Mouse (Mus musculus): ENCODE results near the gene Atp6v1b1. TPM values are rescaled to one million over a fixed set of nuclear protein-coding genes. Genes with fewer than 3 reads are reported as not detected.
"Not testable (repeated sequence)": the region's sequence is repeated elsewhere in the genome, so short reads cannot be mapped to it uniquely, and the experiment has no call there.

The Atp6v1b1 gene
- polyA plus RNA-seq, 1 experiment from 2014 or later = 15.8 TPM

GRCm38 (mm10) chr6:83774126-83774525 is 31.3 kb downstream of the Atp6v1b1 start:
- Histone ChIP-seq H3K9me3 (ENCODE audit: low read length) (no peaks in the 10 kb centered on the region), H3K4me2 (replicated peaks; ENCODE audit: low read depth, low read length) (peak overlapping the region; percentile 72), H3K27me3 (ENCODE audit: insufficient read depth, low read length) (no peaks in the 10 kb centered on the region), H3K9ac (replicated peaks; ENCODE audit: low read length) (peak overlapping the region; percentile 4), H3K4me3 (ENCODE audit: low read length) (peak overlapping the region; percentile 73; the same call in 1 of the 2 replicates), H3K4me1 (ENCODE audit: insufficient read depth, low read length) (peaks cover 11% of the 10 kb centered on the region), H3K36me3 (ENCODE audit: insufficient read depth, low read length) (peaks cover 25% of the 10 kb centered on the region), H3K27ac (ENCODE audit: low read length) (no peak overlapping the region)
- WGBS = 42% methylated on average over 8 of the region's 9 CpGs
- no peak for ATAC-seq (ENCODE audit: low FRiP score, low TSS enrichment)

- H3K4me1 ChIP-seq (ENCODE audit: insufficient read depth, low read length) = peaks cover 11% of the 10 kb centered on the region
- peaks cover 20% of the 10 kb centered on the region for H3K36me3 ChIP-seq (ENCODE audit: insufficient read depth, low read length)
- H3K27me3 ChIP-seq (ENCODE audit: insufficient read depth, low read length) = no peaks in the 10 kb centered on the region
- H3K27ac ChIP-seq (ENCODE audit: low read length) = peak overlapping the region; percentile 87
- WGBS = under 1% methylated on average over 14 of the region's 14 CpGs
- H3K9ac ChIP-seq (replicated peaks; ENCODE audit: low read length) = peak overlapping the region; percentile 90
- peak overlapping the region; percentile 73 for H3K4me3 ChIP-seq (ENCODE audit: low read length)
- ATAC-seq (ENCODE audit: low FRiP score, low TSS enrichment) = peak; percentile 50
- H3K9me3 ChIP-seq (ENCODE audit: low read length) = no peaks in the 10 kb centered on the region
- H3K4me2 ChIP-seq (replicated peaks; ENCODE audit: low read depth, low read length) = peak overlapping the region; percentile 72
These were observed 32.2 kb downstream of the Atp6v1b1 start for GRCm38 (mm10) chr6:83774781-83775563.

GRCm38 (mm10) chr6:83775638-83776293 is 33.0 kb downstream of the Atp6v1b1 start, which contains the start of gene Tex261:
TSS of gene Tex261 (minus strand) at chr6:83775813.
- Histone ChIP-seq H3K27ac (ENCODE audit: low read length) (peak within 1 kb of the TSS; percentile 87), H3K4me3 (ENCODE audit: low read length) (peak within 1 kb of the TSS; percentile 73), H3K36me3 (ENCODE audit: insufficient read depth, low read length) (peaks cover 17% of the 10 kb centered on the region), H3K4me2 (replicated peaks; ENCODE audit: low read depth, low read length) (peak within 1 kb of the TSS; percentile 72), H3K27me3 (ENCODE audit: insufficient read depth, low read length) (no peaks in the 10 kb centered on the region), H3K4me1 (ENCODE audit: insufficient read depth, low read length) (peaks cover 11% of the 10 kb centered on the region), H3K9ac (replicated peaks; ENCODE audit: low read length) (peak within 1 kb of the TSS; percentile 90), H3K9me3 (ENCODE audit: low read length) (no peaks in the 10 kb centered on the region)
- peak; percentile 97 for ATAC-seq (ENCODE audit: low FRiP score, low TSS enrichment)
- WGBS = 0% methylated on average over 45 of the region's 45 CpGs

- Histone ChIP-seq H3K27me3 (ENCODE audit: insufficient read depth, low read length) (no peaks in the 10 kb centered on the region), H3K27ac (ENCODE audit: low read length) (no peak overlapping the region), H3K36me3 (ENCODE audit: insufficient read depth, low read length) (no peaks in the 10 kb centered on the region; the same call in 1 of the 2 replicates), H3K4me3 (ENCODE audit: low read length) (no peak overlapping the region), H3K9ac (replicated peaks; ENCODE audit: low read length) (no peak overlapping the region), H3K9me3 (ENCODE audit: low read length) (no peaks in the 10 kb centered on the region), H3K4me2 (replicated peaks; ENCODE audit: low read depth, low read length) (no peak overlapping the region), H3K4me1 (ENCODE audit: insufficient read depth, low read length) (peaks cover 11% of the 10 kb centered on the region)
- WGBS = 70% methylated on average over 7 of the region's 7 CpGs
- no peak for ATAC-seq (ENCODE audit: low FRiP score, low TSS enrichment)
These were observed 35.5 kb downstream of the Atp6v1b1 start for GRCm38 (mm10) chr6:83778306-83778705.

- no peak overlapping the region for H3K4me3 ChIP-seq (ENCODE audit: low read length)
- no peak overlapping the region for H3K9ac ChIP-seq (replicated peaks; ENCODE audit: low read length)
- 7% methylated on average over 5 of the region's 5 CpGs for whole genome bisulfite sequencing
- H3K36me3 ChIP-seq (ENCODE audit: insufficient read depth, low read length) = no peaks in the 10 kb centered on the region
- ATAC-seq (ENCODE audit: low FRiP score, low TSS enrichment) = no peak
- H3K9me3 ChIP-seq (ENCODE audit: low read length) = no peaks in the 10 kb centered on the region
- H3K27me3 ChIP-seq (ENCODE audit: insufficient read depth, low read length) = no peaks in the 10 kb centered on the region
- no peak overlapping the region for H3K27ac ChIP-seq (ENCODE audit: low read length)
- peaks cover 8% of the 10 kb centered on the region for H3K4me1 ChIP-seq (ENCODE audit: insufficient read depth, low read length)
- no peak overlapping the region for H3K4me2 ChIP-seq (replicated peaks; ENCODE audit: low read depth, low read length)
These were observed 36.2 kb downstream of the Atp6v1b1 start for GRCm38 (mm10) chr6:83779026-83779425.

- WGBS = 73% methylated on average over 3 of the region's 3 CpGs
These were observed 43.6 kb downstream of the Atp6v1b1 start for GRCm38 (mm10) chr6:83786426-83786825.

GRCm38 (mm10) chr6:83788554-83788953 is 45.8 kb downstream of the Atp6v1b1 start:
- H3K27ac ChIP-seq (ENCODE audit: low read length) = 0 out of 2 replicates have a peak overlapping the region, but pooled peaks have one; percentile 0
- no peaks in the 10 kb centered on the region for H3K36me3 ChIP-seq (ENCODE audit: insufficient read depth, low read length)
- ATAC-seq (ENCODE audit: low FRiP score, low TSS enrichment) = peak; percentile 83
- H3K4me3 ChIP-seq (ENCODE audit: low read length) = no peak overlapping the region
- H3K9me3 ChIP-seq (ENCODE audit: low read length) = no peaks in the 10 kb centered on the region
- no peaks in the 10 kb centered on the region for H3K27me3 ChIP-seq (ENCODE audit: insufficient read depth, low read length)
- WGBS = 37% methylated on average over 7 of the region's 7 CpGs
- no peak overlapping the region for H3K4me2 ChIP-seq (replicated peaks; ENCODE audit: low read depth, low read length)
- peaks cover 10% of the 10 kb centered on the region for H3K4me1 ChIP-seq (ENCODE audit: insufficient read depth, low read length)
- no peak overlapping the region for H3K9ac ChIP-seq (replicated peaks; ENCODE audit: low read length)

More at GRCm38 (mm10) chr6:83786426-83786825, 43.6 kb downstream of the Atp6v1b1 start:
- H3K4me2 ChIP-seq (replicated peaks; ENCODE audit: low read depth, low read length) = no peak overlapping the region
- H3K4me3 ChIP-seq (ENCODE audit: low read length) = no peak overlapping the region
- H3K9ac ChIP-seq (replicated peaks; ENCODE audit: low read length) = no peak overlapping the region
- no peaks in the 10 kb centered on the region for H3K9me3 ChIP-seq (ENCODE audit: low read length)
- H3K27ac ChIP-seq (ENCODE audit: low read length) = no peak overlapping the region
- H3K27me3 ChIP-seq (ENCODE audit: insufficient read depth, low read length) = no peaks in the 10 kb centered on the region
- H3K36me3 ChIP-seq (ENCODE audit: insufficient read depth, low read length) = no peaks in the 10 kb centered on the region
- H3K4me1 ChIP-seq (ENCODE audit: insufficient read depth, low read length) = peaks cover 10% of the 10 kb centered on the region
- no peak for ATAC-seq (ENCODE audit: low FRiP score, low TSS enrichment)

- H3K27ac ChIP-seq (ENCODE audit: low read length); H3K4me3 ChIP-seq (ENCODE audit: low read length); H3K4me2 ChIP-seq (replicated peaks; ENCODE audit: low read depth, low read length); ATAC-seq (ENCODE audit: low FRiP score, low TSS enrichment); H3K9ac ChIP-seq (replicated peaks; ENCODE audit: low read length); H3K9me3 ChIP-seq (ENCODE audit: low read length); H3K27me3 ChIP-seq (ENCODE audit: insufficient read depth, low read length); H3K36me3 ChIP-seq (ENCODE audit: insufficient read depth, low read length): not testable (repeated sequence)
- WGBS = 86% methylated on average over 5 of the region's 5 CpGs
- H3K4me1 ChIP-seq (ENCODE audit: insufficient read depth, low read length) = peaks cover 14% of the 10 kb centered on the region
These were observed 47.7 kb downstream of the Atp6v1b1 start for GRCm38 (mm10) chr6:83790533-83790932.

GRCm38 (mm10) chr6:83791251-83791890 is 48.6 kb downstream of the Atp6v1b1 start:
- Histone ChIP-seq H3K4me2 (replicated peaks; ENCODE audit: low read depth, low read length) (no peak overlapping the region), H3K9me3 (ENCODE audit: low read length) (no peaks in the 10 kb centered on the region), H3K27me3 (ENCODE audit: insufficient read depth, low read length) (no peaks in the 10 kb centered on the region), H3K4me3 (ENCODE audit: low read length) (no peak overlapping the region), H3K9ac (replicated peaks; ENCODE audit: low read length) (no peak overlapping the region), H3K27ac (ENCODE audit: low read length) (no peak overlapping the region), H3K36me3 (ENCODE audit: insufficient read depth, low read length) (no peaks in the 10 kb centered on the region), H3K4me1 (ENCODE audit: insufficient read depth, low read length) (peaks cover 14% of the 10 kb centered on the region)
- WGBS = 79% methylated on average over 4 of the region's 4 CpGs
- no peak for ATAC-seq (ENCODE audit: low FRiP score, low TSS enrichment)
